Mouse (Mus musculus) embryonic facial prominence, embryonic 13.5 days (tissue): ENCODE measurements at regions not wholly inside any gene's neighbourhood (a gene's known extent, or its start where the extent isn't known, plus 50 kb on each side); places are given as distances from the start of the nearest gene placed in this dataset.
A peak's percentile ranks its signal among the peaks of the same experiment; 100 is the strongest.

Source experiments
- ATAC-seq: fragments of 200-750 bp; cut with Nextera tagmentation; 2 replicates; pipeline ENCODE4 v1.8.0; 2017; ENCODE audit warnings: low read depth; ENCODE audit not compliant: insufficient number of reproducible peaks, insufficient read depth, low FRiP score, low TSS enrichment
- H3K27ac ChIP-seq: fragments of 300-500 bp; sonication (generic); 2 replicates; pipeline ENCODE4 v1.5.1; 2015; ENCODE audit warnings: moderate library complexity, mild to moderate bottlenecking, inconsistent platforms
- H3K27me3 ChIP-seq: fragments of 300-500 bp; sonication (generic); 2 replicates; pipeline ENCODE4 v1.6.1; 2015; ENCODE audit warnings: mild to moderate bottlenecking, inconsistent platforms
- H3K36me3 ChIP-seq: fragments of 300-500 bp; sonication (generic); 2 replicates; pipeline ENCODE4 v1.6.1; 2015; ENCODE audit warnings: mild to moderate bottlenecking, inconsistent platforms
- H3K4me1 ChIP-seq: fragments of 300-500 bp; sonication (generic); 2 replicates; pipeline ENCODE4 v1.6.1; 2015; ENCODE audit warnings: inconsistent platforms
- H3K4me2 ChIP-seq: fragments of 300-500 bp; sonication (generic); 2 replicates; pipeline ENCODE4 v1.6.1; 2015; ENCODE audit warnings: moderate library complexity, mild to moderate bottlenecking, inconsistent platforms
- H3K4me3 ChIP-seq: fragments of 300-500 bp; sonication (generic); 2 replicates; pipeline ENCODE4 v1.5.1; 2015; ENCODE audit warnings: mild to moderate bottlenecking, inconsistent platforms
- H3K9ac ChIP-seq: fragments of 300-500 bp; sonication (generic); 2 replicates; pipeline ENCODE4 v1.6.1; 2015; ENCODE audit warnings: mild to moderate bottlenecking, inconsistent platforms
- H3K9me3 ChIP-seq: fragments of 300-500 bp; sonication (generic); 2 replicates; pipeline ENCODE4 v1.6.1; 2016; ENCODE audit warnings: inconsistent platforms
- WGBS: fragments of 180-500 bp; shearing (Covaris S2); methylation state at CpG from one replicate; pipeline ENCODE4 v1.1.7; 2015; ENCODE audit warnings: mixed read lengths; 5-methylcytosine and 5-hydroxymethylcytosine counted together

GRCm38 (mm10) chr11:8251360-8251759 lies 413.0 kb downstream of the Tns3 start:
- Histone ChIP-seq H3K4me1 (peaks cover 11% of the 10 kb centered on the region; the same call in 1 of the 2 replicates), H3K27me3 (no peaks in the 10 kb centered on the region), H3K9ac (no peak overlapping the region), H3K27ac (no peak overlapping the region), H3K4me3 (no peak overlapping the region), H3K36me3 (no peaks in the 10 kb centered on the region), H3K9me3 (no peaks in the 10 kb centered on the region), H3K4me2 (no peak overlapping the region)
- 83% methylated on average over 2 of the region's 2 CpGs for WGBS
- ATAC-seq, result no peak

DNA sequence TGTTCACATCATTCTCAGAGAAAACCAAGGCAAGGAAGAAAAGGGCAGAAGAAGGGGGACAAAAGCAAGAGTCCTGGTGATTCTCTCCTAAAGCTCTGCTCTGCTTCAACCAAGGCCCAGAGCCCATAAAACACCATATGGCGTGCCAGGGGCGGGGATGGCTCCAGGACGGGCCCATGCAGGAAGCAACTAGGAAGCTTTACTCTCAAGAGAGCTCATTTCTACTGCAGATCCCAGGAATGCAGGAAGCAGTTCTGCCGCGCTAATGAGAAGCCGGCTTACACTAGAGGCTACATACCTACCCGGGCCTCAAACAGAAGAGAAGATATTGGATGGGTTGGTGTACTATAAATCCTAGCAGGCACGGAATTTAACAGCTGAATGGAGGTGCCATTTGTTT lies 414.9 kb downstream of the Tns3 start:
- H3K27me3 ChIP-seq, result no peaks in the 10 kb centered on the region
- no peaks in the 10 kb centered on the region for H3K9me3 ChIP-seq
- no peaks in the 10 kb centered on the region for H3K36me3 ChIP-seq
- WGBS, result 55% methylated on average over 8 of the region's 8 CpGs
- H3K9ac ChIP-seq, result no peak overlapping the region
- no peak overlapping the region for H3K4me3 ChIP-seq
- no peak overlapping the region for H3K4me2 ChIP-seq
- H3K27ac ChIP-seq, result no peak overlapping the region
- H3K4me1 ChIP-seq, result peaks cover 11% of the 10 kb centered on the region; the same call in 1 of the 2 replicates
- ATAC-seq, result no peak

DNA sequence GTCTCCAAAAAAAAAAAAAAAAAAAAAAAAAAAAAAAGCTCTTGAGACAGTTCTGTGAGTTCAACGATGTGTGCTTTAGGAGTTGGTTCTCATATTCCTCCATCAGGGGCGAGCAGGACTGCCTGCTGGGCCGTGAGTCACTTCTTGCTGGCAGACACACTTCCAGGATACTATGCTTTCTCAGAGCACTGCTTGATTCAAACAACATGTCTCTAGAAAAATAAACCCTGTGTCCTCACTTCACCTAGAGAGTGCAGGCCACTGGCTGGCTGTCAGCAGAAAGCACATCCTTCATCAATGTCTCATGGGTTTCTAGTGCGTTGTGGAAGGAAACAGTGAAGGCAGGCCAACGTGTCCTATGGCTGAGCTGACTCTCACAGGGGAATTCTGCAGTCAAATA lies 416.8 kb downstream of the Tns3 start:
- H3K4me3 ChIP-seq, result no peak overlapping the region
- no peak overlapping the region for H3K4me2 ChIP-seq
- no peaks in the 10 kb centered on the region for H3K36me3 ChIP-seq
- H3K27me3 ChIP-seq, result no peaks in the 10 kb centered on the region
- H3K27ac ChIP-seq, result no peak overlapping the region
- H3K4me1 ChIP-seq, result 0 out of 2 replicates have a peak, but pooled peaks cover 5% of the 10 kb centered on the region
- H3K9ac ChIP-seq, result no peak overlapping the region
- no peak for ATAC-seq
- 27% methylated on average over 5 of the region's 5 CpGs for WGBS
- no peaks in the 10 kb centered on the region for H3K9me3 ChIP-seq

- H3K4me1 ChIP-seq, result 0 out of 2 replicates have a peak, but pooled peaks cover 5% of the 10 kb centered on the region
- no peak overlapping the region for H3K4me3 ChIP-seq
- no peaks in the 10 kb centered on the region for H3K27me3 ChIP-seq
- no peak overlapping the region for H3K4me2 ChIP-seq
- no peak overlapping the region for H3K27ac ChIP-seq
- ATAC-seq, result no peak; the same call in 1 of the 2 replicates
- no peak overlapping the region for H3K9ac ChIP-seq
- H3K9me3 ChIP-seq, result no peaks in the 10 kb centered on the region
- WGBS, result 83% methylated on average over 2 of the region's 2 CpGs
- H3K36me3 ChIP-seq, result no peaks in the 10 kb centered on the region
Observed at GRCm38 (mm10) chr11:8247024-8247423, 417.3 kb downstream of the Tns3 start.

DNA sequence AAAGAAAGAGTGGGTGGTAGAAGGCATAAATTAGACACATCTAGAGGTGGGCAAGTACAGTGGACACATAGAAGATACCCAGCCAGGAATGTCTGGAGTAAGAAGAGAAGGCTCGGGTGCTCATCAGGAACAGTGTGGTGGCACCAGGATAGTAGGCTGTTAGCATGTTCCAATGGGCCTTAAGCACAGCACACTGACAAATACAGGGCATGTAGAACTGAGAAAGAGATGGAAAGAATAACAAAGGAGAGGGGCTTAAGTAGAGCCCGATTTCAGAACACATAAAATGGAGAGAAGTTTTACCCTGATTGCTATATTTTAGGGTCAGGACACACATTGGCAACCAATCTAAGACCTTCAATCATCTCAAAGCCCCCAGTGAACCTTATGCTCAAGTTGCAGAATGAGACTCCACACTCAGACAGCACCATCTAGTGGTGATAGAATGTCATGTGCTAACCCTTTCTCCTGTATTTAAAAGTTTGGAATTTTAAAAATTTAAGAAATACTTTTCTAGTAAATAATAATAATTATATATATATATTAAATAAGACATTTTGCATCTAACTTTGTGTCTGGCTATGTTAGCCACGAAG lies 418.8 kb downstream of the Tns3 start:
- Histone ChIP-seq H3K4me2 (no peak overlapping the region), H3K27ac (no peak overlapping the region), H3K9me3 (0 out of 2 replicates have a peak, but pooled peaks cover under 1% of the 10 kb centered on the region), H3K27me3 (no peaks in the 10 kb centered on the region), H3K4me1 (0 out of 2 replicates have a peak, but pooled peaks cover 5% of the 10 kb centered on the region), H3K36me3 (no peaks in the 10 kb centered on the region), H3K9ac (no peak overlapping the region), H3K4me3 (no peak overlapping the region)
- no peak for ATAC-seq
- WGBS, result 37% methylated on average over 3 of the region's 3 CpGs

GRCm38 (mm10) chr11:8238498-8238897 lies 425.8 kb downstream of the Tns3 start:
- Histone ChIP-seq H3K27ac (no peak overlapping the region), H3K36me3 (no peaks in the 10 kb centered on the region), H3K27me3 (no peaks in the 10 kb centered on the region), H3K4me3 (no peak overlapping the region), H3K4me1 (no peaks in the 10 kb centered on the region), H3K9me3 (peaks cover 9% of the 10 kb centered on the region; the same call in 1 of the 2 replicates), H3K9ac (no peak overlapping the region), H3K4me2 (no peak overlapping the region)
- ATAC-seq, result no peak
- WGBS, result 67% methylated on average over 1 of the region's 1 CpGs

DNA sequence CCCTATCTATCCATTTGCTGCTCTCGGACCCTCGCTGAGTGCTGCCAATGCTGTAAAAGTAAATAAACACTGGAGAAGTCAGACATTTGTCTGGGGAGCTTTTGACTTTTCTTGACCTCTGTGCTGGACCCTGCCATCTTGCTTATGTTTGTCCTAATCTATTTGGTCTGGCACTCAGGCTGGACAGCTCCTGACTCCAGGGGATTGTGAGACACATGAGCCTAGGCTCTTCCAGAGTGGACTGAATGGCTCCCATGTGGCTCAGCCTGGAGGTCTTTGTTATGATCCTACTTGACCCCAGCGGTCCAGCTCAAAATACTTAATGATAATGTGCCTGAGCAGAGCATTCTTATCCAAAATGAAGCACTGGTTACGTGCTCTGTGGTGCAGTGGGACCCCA lies 426.8 kb downstream of the Tns3 start:
- H3K9me3 ChIP-seq, result peaks cover 9% of the 10 kb centered on the region; the same call in 1 of the 2 replicates
- no peak for ATAC-seq
- H3K27ac ChIP-seq, result no peak overlapping the region
- no peak overlapping the region for H3K4me2 ChIP-seq
- no peaks in the 10 kb centered on the region for H3K36me3 ChIP-seq
- no peaks in the 10 kb centered on the region for H3K27me3 ChIP-seq
- H3K4me3 ChIP-seq, result no peak overlapping the region
- peaks cover 6% of the 10 kb centered on the region for H3K4me1 ChIP-seq
- WGBS, result 38% methylated on average over 4 of the region's 4 CpGs
- no peak overlapping the region for H3K9ac ChIP-seq

DNA sequence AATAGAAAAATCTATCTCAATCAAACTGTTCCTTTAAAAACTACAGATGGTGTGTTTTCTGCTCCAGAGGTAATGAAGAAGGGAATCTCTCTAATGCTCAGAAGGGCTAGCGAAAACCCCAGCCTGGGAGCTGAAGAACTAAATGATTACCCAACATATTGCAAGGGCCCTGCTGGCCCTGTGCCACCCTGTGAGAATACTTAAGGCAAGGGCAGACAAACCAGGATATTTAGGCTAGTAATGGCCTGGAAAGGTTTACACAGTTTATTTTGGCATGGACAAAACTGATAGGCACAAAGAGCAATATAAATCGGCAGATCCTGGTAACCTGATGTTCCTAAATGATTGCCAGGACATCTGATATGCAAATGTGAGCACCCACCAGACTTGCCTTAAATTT lies 428.3 kb downstream of the Tns3 start:
- no peak for ATAC-seq
- H3K27me3 ChIP-seq, result no peaks in the 10 kb centered on the region
- H3K4me2 ChIP-seq, result no peak overlapping the region
- WGBS, result 69% methylated on average over 2 of the region's 2 CpGs
- no peaks in the 10 kb centered on the region for H3K36me3 ChIP-seq
- H3K9ac ChIP-seq, result no peak overlapping the region
- H3K4me1 ChIP-seq, result peaks cover 15% of the 10 kb centered on the region
- no peak overlapping the region for H3K27ac ChIP-seq
- peaks cover 9% of the 10 kb centered on the region; the same call in 1 of the 2 replicates for H3K9me3 ChIP-seq
- no peak overlapping the region for H3K4me3 ChIP-seq

DNA sequence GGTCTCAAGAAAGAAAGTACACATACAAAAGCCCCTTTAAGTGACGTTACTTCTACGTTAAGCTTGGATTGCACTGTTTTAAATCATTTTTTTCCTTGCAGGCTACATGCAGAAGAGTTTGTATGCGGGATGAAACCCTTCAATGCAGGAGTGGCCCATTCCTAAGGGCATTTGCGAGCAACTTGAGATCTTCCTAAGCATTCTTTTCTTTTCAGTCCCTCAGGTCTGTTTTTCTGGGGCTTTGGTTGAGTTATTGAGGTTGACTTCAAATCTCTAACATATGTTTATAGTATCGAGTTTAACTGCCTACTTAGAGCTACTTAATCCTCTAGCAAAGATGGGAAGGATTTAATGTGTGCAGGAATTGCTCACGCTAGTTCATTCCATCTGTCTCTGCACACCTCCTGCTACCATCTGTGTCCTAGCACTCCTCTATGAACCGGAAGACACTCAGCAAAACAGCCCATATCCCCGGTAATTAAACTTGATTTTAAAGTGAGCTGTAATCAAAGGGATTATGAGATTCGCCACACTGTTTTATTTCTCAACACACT lies 431.6 kb downstream of the Tns3 start:
- H3K27ac ChIP-seq, result peak overlapping the region; percentile 49; the same call in 1 of the 2 replicates
- no peaks in the 10 kb centered on the region for H3K36me3 ChIP-seq
- H3K4me1 ChIP-seq, result peaks cover 29% of the 10 kb centered on the region
- WGBS, result 16% methylated on average over 9 of the region's 9 CpGs
- no peak overlapping the region for H3K4me3 ChIP-seq
- H3K9ac ChIP-seq, result no peak overlapping the region
- H3K27me3 ChIP-seq, result no peaks in the 10 kb centered on the region
- no peak for ATAC-seq
- no peaks in the 10 kb centered on the region for H3K9me3 ChIP-seq
- no peak overlapping the region for H3K4me2 ChIP-seq

DNA sequence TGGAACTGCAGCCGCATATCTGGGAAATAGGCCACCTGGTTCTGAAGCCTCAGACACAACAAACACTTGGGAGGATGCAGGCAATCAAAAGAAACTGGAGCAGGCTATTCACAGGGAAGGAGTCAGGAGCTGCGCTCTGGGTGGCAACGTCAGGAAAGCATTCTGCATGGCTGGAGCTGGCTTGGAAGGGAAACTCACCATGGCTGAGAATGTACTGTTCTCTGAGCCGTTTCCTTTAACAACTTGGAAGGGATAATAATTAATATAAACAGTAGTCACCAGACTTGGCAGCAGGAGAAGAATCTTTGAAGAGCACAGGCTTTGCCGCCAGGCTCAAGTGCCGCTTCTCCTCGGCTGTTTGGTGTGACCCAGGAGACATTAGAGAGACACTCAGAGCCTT lies 434.5 kb downstream of the Tns3 start:
- Histone ChIP-seq H3K9ac (no peak overlapping the region), H3K4me3 (no peak overlapping the region), H3K36me3 (no peaks in the 10 kb centered on the region), H3K27me3 (no peaks in the 10 kb centered on the region), H3K9me3 (no peaks in the 10 kb centered on the region), H3K27ac (no peak overlapping the region), H3K4me2 (no peak overlapping the region), H3K4me1 (peaks cover 32% of the 10 kb centered on the region)
- 56% methylated on average over 7 of the region's 7 CpGs for WGBS
- no peak for ATAC-seq

DNA sequence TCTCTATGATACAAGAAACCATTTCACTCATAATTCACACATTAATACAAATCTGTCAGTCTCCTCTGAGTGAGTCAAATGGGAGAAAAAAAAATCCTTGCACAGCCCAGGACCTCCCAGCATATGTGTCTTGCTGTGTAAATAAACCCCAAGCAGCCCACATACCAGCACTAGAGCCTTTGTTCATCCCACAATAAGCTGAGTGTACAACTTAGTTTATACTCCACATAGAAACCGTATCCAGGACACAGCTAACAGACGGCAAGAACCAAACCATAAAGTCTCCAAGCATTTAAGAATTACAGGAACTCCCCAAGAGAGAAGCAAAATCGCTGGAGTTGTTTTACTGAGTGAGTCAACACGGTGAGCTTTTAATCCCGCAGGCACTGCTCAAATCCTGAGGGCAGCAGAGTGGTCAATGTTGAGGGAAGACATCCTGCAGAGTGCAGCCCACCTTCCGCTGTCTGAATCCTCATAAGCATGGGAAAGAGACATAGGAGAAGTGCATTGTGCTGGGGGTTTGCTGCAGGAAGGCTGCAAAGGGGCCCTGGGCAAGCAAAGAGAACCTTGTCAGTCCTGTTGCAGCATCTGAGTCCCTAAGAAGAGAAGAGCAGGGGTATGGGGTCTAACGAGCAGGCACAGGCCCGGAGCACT lies 436.4 kb downstream of the Tns3 start:
- 0 out of 2 replicates have a peak overlapping the region, but pooled peaks have one; percentile 16 for H3K27ac ChIP-seq
- no peak overlapping the region for H3K9ac ChIP-seq
- H3K9me3 ChIP-seq, result no peaks in the 10 kb centered on the region
- WGBS, result 43% methylated on average over 8 of the region's 8 CpGs
- no peaks in the 10 kb centered on the region for H3K27me3 ChIP-seq
- H3K4me2 ChIP-seq, result no peak overlapping the region
- H3K4me1 ChIP-seq, result peaks cover 29% of the 10 kb centered on the region
- ATAC-seq, result no peak
- H3K4me3 ChIP-seq, result no peak overlapping the region
- H3K36me3 ChIP-seq, result no peaks in the 10 kb centered on the region

DNA sequence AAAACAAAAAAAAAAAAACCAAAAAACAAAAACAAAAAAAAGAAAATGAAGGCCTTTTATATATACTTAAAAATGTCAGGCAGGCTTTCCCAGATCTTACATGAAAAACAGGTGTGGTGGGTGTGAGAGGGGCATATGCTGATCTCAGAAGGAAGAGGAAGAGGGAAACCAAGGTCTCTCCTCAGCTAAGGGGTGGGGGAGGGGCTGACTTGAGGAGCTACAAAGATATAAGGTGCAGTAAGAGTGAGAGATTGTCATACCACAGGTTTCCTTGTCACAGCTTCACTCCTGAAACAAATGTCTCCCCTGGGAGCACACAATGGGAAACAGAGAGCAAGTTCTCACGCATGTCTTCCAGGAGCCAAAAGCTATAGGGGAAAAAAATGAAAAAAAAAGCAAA lies 440.0 kb downstream of the Tns3 start:
- Histone ChIP-seq H3K4me1 (peaks cover 15% of the 10 kb centered on the region), H3K27ac (no peak overlapping the region), H3K4me2 (no peak overlapping the region), H3K27me3 (no peaks in the 10 kb centered on the region), H3K9ac (no peak overlapping the region), H3K9me3 (no peaks in the 10 kb centered on the region), H3K36me3 (no peaks in the 10 kb centered on the region), H3K4me3 (no peak overlapping the region)
- no peak for ATAC-seq
- WGBS, result 72% methylated on average over 1 of the region's 1 CpGs
